Mouse (Mus musculus): ENCODE measurements at regions not wholly inside any gene's neighbourhood (a gene's known extent, or its start where the extent isn't known, plus 50 kb on each side); places are given as distances from the start of the nearest gene placed in this dataset.

GRCm38 (mm10) chr12:35268006-35268405 is 221.0 kb downstream of the Snx13 start:
- WGBS = 82% methylated on average over 2 of the region's 2 CpGs
- Histone ChIP-seq H3K4me2 (no peak overlapping the region), H3K4me3 (replicated peaks) (no peak overlapping the region), H3K27me3 (no peaks in the 10 kb centered on the region), H3K9me3 (no peaks in the 10 kb centered on the region), H3K36me3 (replicated peaks) (no peaks in the 10 kb centered on the region), H3K4me1 (no peaks in the 10 kb centered on the region), H3K27ac (no peak overlapping the region), H3K9ac (no peak overlapping the region)
- ATAC-seq (ENCODE audit: low FRiP score) = no peak

- Histone ChIP-seq H3K4me2 (no peak overlapping the region), H3K9me3 (no peaks in the 10 kb centered on the region), H3K36me3 (replicated peaks) (no peaks in the 10 kb centered on the region), H3K27ac (no peak overlapping the region), H3K27me3 (no peaks in the 10 kb centered on the region), H3K4me1 (no peaks in the 10 kb centered on the region), H3K9ac (no peak overlapping the region), H3K4me3 (replicated peaks) (no peak overlapping the region)
- WGBS = 72% methylated on average over 6 of the region's 6 CpGs
- ATAC-seq (ENCODE audit: low FRiP score) = no peak
These were observed 220.2 kb downstream of the Snx13 start for GRCm38 (mm10) chr12:35267023-35267654.

GRCm38 (mm10) chr12:35259781-35260180 is 212.8 kb downstream of the Snx13 start:
- Histone ChIP-seq H3K9me3 (no peaks in the 10 kb centered on the region), H3K27ac (no peak overlapping the region), H3K36me3 (replicated peaks) (no peaks in the 10 kb centered on the region), H3K27me3 (no peaks in the 10 kb centered on the region), H3K4me1 (no peaks in the 10 kb centered on the region), H3K4me3 (replicated peaks) (no peak overlapping the region), H3K9ac (no peak overlapping the region), H3K4me2 (no peak overlapping the region)
- no peak for ATAC-seq (ENCODE audit: low FRiP score)

GRCm38 (mm10) chr12:35255723-35256401 is 208.9 kb downstream of the Snx13 start:
- H3K9ac ChIP-seq = no peak overlapping the region
- 92% methylated on average over 2 of the region's 2 CpGs for WGBS
- no peak for ATAC-seq (ENCODE audit: low FRiP score)
- no peak overlapping the region for H3K4me3 ChIP-seq (replicated peaks)
- H3K36me3 ChIP-seq (replicated peaks) = no peaks in the 10 kb centered on the region
- no peak overlapping the region for H3K4me2 ChIP-seq
- no peaks in the 10 kb centered on the region for H3K27me3 ChIP-seq
- no peak overlapping the region for H3K27ac ChIP-seq
- H3K9me3 ChIP-seq = no peaks in the 10 kb centered on the region
- no peaks in the 10 kb centered on the region for H3K4me1 ChIP-seq

- Histone ChIP-seq H3K4me2 (no peak overlapping the region), H3K36me3 (replicated peaks) (no peaks in the 10 kb centered on the region), H3K27ac (no peak overlapping the region), H3K9me3 (no peaks in the 10 kb centered on the region), H3K27me3 (no peaks in the 10 kb centered on the region), H3K4me1 (no peaks in the 10 kb centered on the region), H3K4me3 (replicated peaks) (no peak overlapping the region), H3K9ac (no peak overlapping the region)
- no peak for ATAC-seq (ENCODE audit: low FRiP score)
- 89% methylated on average over 5 of the region's 5 CpGs for WGBS
These were observed 201.5 kb downstream of the Snx13 start for GRCm38 (mm10) chr12:35248476-35248875.

GRCm38 (mm10) chr12:35246226-35247014 is 199.4 kb downstream of the Snx13 start:
- WGBS = 89% methylated on average over 5 of the region's 5 CpGs
- Histone ChIP-seq H3K27ac (no peak overlapping the region), H3K4me1 (no peaks in the 10 kb centered on the region), H3K9ac (no peak overlapping the region), H3K27me3 (no peaks in the 10 kb centered on the region), H3K4me3 (replicated peaks) (no peak overlapping the region), H3K4me2 (no peak overlapping the region), H3K9me3 (no peaks in the 10 kb centered on the region), H3K36me3 (replicated peaks) (no peaks in the 10 kb centered on the region)
- no peak for ATAC-seq (ENCODE audit: low FRiP score)

- Histone ChIP-seq H3K27ac (no peak overlapping the region), H3K4me3 (replicated peaks) (no peak overlapping the region), H3K36me3 (replicated peaks) (no peaks in the 10 kb centered on the region), H3K4me2 (no peak overlapping the region), H3K27me3 (no peaks in the 10 kb centered on the region), H3K9ac (no peak overlapping the region), H3K4me1 (no peaks in the 10 kb centered on the region), H3K9me3 (no peaks in the 10 kb centered on the region)
- peak; percentile 66; the same call in 1 of the 2 replicates for ATAC-seq (ENCODE audit: low FRiP score)
- 44% methylated on average over 2 of the region's 2 CpGs for WGBS
These were observed 185.3 kb downstream of the Snx13 start for GRCm38 (mm10) chr12:35232322-35232673.

GRCm38 (mm10) chr12:35231414-35232321 is 184.7 kb downstream of the Snx13 start:
- Histone ChIP-seq H3K27ac (no peak overlapping the region), H3K4me3 (replicated peaks) (no peak overlapping the region), H3K9ac (no peak overlapping the region), H3K4me1 (no peaks in the 10 kb centered on the region), H3K4me2 (no peak overlapping the region), H3K27me3 (no peaks in the 10 kb centered on the region), H3K9me3 (no peaks in the 10 kb centered on the region), H3K36me3 (replicated peaks) (no peaks in the 10 kb centered on the region)
- ATAC-seq (ENCODE audit: low FRiP score) = peak; percentile 72; the same call in 1 of the 2 replicates

GRCm38 (mm10) chr12:35220429-35220828 is 173.4 kb downstream of the Snx13 start:
- H3K4me3 ChIP-seq (replicated peaks) = no peak overlapping the region
- H3K36me3 ChIP-seq (replicated peaks) = no peaks in the 10 kb centered on the region
- H3K27ac ChIP-seq = no peak overlapping the region
- H3K27me3 ChIP-seq = no peaks in the 10 kb centered on the region
- no peaks in the 10 kb centered on the region for H3K9me3 ChIP-seq
- no peak overlapping the region for H3K4me2 ChIP-seq
- H3K9ac ChIP-seq = no peak overlapping the region
- ATAC-seq (ENCODE audit: low FRiP score) = no peak
- no peaks in the 10 kb centered on the region for H3K4me1 ChIP-seq

GRCm38 (mm10) chr12:35220002-35220401 is 173.0 kb downstream of the Snx13 start:
- Histone ChIP-seq H3K4me2 (no peak overlapping the region), H3K9ac (no peak overlapping the region), H3K4me3 (replicated peaks) (no peak overlapping the region), H3K27ac (no peak overlapping the region), H3K9me3 (no peaks in the 10 kb centered on the region), H3K27me3 (no peaks in the 10 kb centered on the region), H3K36me3 (replicated peaks) (no peaks in the 10 kb centered on the region), H3K4me1 (no peaks in the 10 kb centered on the region)
- ATAC-seq (ENCODE audit: low FRiP score) = no peak

GRCm38 (mm10) chr12:35216725-35217124 is 169.7 kb downstream of the Snx13 start:
- no peaks in the 10 kb centered on the region for H3K4me1 ChIP-seq
- no peak overlapping the region for H3K4me2 ChIP-seq
- no peaks in the 10 kb centered on the region for H3K9me3 ChIP-seq
- no peaks in the 10 kb centered on the region for H3K36me3 ChIP-seq (replicated peaks)
- H3K4me3 ChIP-seq (replicated peaks) = no peak overlapping the region
- no peak overlapping the region for H3K9ac ChIP-seq
- no peaks in the 10 kb centered on the region for H3K27me3 ChIP-seq
- ATAC-seq (ENCODE audit: low FRiP score) = no peak
- no peak overlapping the region for H3K27ac ChIP-seq
- 87% methylated on average over 2 of the region's 2 CpGs for WGBS

GRCm38 (mm10) chr12:35209399-35209798 is 162.4 kb downstream of the Snx13 start:
- Histone ChIP-seq H3K4me2 (no peak overlapping the region), H3K9ac (no peak overlapping the region), H3K4me3 (replicated peaks) (no peak overlapping the region), H3K9me3 (no peaks in the 10 kb centered on the region), H3K27me3 (no peaks in the 10 kb centered on the region), H3K36me3 (replicated peaks) (no peaks in the 10 kb centered on the region), H3K27ac (no peak overlapping the region), H3K4me1 (no peaks in the 10 kb centered on the region)
- no peak for ATAC-seq (ENCODE audit: low FRiP score)
